Mouse (Mus musculus) cerebellum, adult 18-20 months (tissue): Measurements from ENCODE around the gene Tmem11.

Experiments
- DNase-seq, 2 experiments: peaks; one replicate each; pipeline ENCODE4 v3.0.0; 2021

Gene Tmem11

GRCm38 (mm10) chr11:60826700-60827099 lies 52.4 kb downstream of the Tmem11 start:
- DNase-seq, result no peak

DNA sequence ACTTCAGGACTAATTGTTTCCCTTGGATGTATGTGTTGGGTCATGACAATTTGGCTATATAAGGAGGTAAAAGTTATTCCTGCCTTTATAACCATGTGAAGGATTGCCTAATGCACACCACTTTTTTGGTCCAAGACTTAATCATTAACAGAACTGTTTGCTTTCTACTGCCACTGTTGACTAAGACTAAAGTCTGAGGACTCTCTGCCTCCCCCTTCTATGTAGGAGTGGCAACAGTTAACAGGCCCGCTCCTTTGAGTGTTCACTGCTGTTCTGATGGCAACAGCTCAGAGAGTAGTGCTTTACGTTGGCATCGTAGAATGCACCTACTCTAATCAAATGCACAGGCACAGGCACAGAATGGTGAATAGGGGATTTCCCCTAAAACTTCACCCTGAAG lies 53.9 kb downstream of the Tmem11 start:
- DNase-seq, result no peak

DNA sequence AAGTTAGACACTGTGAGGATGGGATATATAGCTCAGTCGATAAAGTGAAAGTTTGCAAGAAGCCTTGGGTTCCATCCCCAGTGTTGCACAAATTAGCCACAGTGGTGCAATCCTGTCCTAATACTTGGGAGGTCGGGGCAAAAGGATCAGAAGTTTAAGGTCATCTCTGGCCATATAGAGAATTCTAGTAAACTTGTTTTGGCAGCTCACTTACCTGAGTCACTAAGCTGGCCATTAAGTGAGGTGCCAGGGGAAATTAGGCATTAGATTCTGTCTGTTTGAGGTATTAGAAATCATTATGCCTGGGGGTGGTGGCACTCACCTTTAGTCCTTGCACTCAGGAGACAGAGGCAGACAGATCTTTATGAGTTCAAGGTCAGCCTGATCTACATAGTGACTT lies 55.3 kb downstream of the Tmem11 start:
- no peak for DNase-seq

DNA sequence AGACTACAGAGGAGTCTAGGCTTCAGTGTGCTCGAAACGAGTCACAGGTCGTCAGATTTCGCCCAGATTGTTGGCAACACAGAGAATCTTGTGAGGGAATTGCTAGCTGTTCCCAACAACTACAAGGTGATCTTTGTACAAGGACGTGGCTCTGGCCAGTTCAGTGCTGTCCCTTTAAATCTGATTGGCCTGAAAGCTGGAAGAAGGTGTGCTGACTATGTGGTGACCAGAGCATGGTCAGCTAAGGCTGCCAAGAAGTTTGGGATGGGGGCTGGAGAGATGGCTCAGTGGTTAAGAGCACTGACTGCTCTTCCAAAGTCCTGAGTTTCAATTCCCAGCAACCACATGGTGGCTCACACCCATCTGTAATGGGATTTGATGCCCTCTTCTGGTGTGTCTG lies 62.7 kb downstream of the Tmem11 start:
- no peak for DNase-seq
